Mouse (Mus musculus) limb, embryonic 12.5 days (tissue): ENCODE results near the gene Ddx27. TPM values are rescaled to one million over a fixed set of nuclear protein-coding genes. Genes with fewer than 3 reads are reported as not detected.

ENCODE experiments used
- ATAC-seq: fragments of 200-750 bp; cut with Nextera tagmentation; 2 replicates; pipeline ENCODE4 v1.8.0; 2017; ENCODE audit warnings: low read depth, moderate TSS enrichment; ENCODE audit not compliant: insufficient number of reproducible peaks, insufficient read depth, low FRiP score, low TSS enrichment
- H3K27ac ChIP-seq: fragments of 300-500 bp; sonication (generic); 2 replicates; pipeline ENCODE4 v1.5.1; 2016; ENCODE audit warnings: mild to moderate bottlenecking, moderate library complexity
- H3K27me3 ChIP-seq: fragments of 300-500 bp; sonication (generic); 2 replicates; pipeline ENCODE4 v1.6.1; 2016; ENCODE audit warnings: mild to moderate bottlenecking, moderate library complexity
- H3K36me3 ChIP-seq: fragments of 300-500 bp; sonication (generic); 2 replicates; pipeline ENCODE4 v1.6.1; 2016; ENCODE audit warnings: mild to moderate bottlenecking, moderate library complexity
- H3K4me1 ChIP-seq: fragments of 300-500 bp; sonication (generic); replicated peaks from 2 replicates; pipeline ENCODE4 v1.6.1; 2016
- H3K4me2 ChIP-seq: fragments of 300-500 bp; sonication (generic); 2 replicates; pipeline ENCODE4 v1.6.1; 2016; ENCODE audit warnings: mild to moderate bottlenecking, moderate library complexity
- H3K4me3 ChIP-seq: fragments of 300-500 bp; sonication (generic); replicated peaks from 2 replicates; pipeline ENCODE4 v1.5.1; 2016; ENCODE audit warnings: mild to moderate bottlenecking
- H3K9ac ChIP-seq: fragments of 300-500 bp; sonication (generic); replicated peaks from 2 replicates; pipeline ENCODE4 v1.6.1; 2016; ENCODE audit warnings: mild to moderate bottlenecking, moderate library complexity
- H3K9me3 ChIP-seq: fragments of 300-500 bp; sonication (generic); 2 replicates; pipeline ENCODE4 v1.6.1; 2016; ENCODE audit warnings: mild to moderate bottlenecking, moderate library complexity
- WGBS: fragments of 180-500 bp; shearing (Covaris S2); methylation state at CpG from one replicate; pipeline ENCODE4 v1.1.7; 2016; 5-methylcytosine and 5-hydroxymethylcytosine counted together
- polyA plus RNA-seq: library from polyadenylated mRNA; unstranded; fragments of >200 nt; fragmentation: Nextera tagmentation; extraction: Ambion mirVana; gene quantifications from 2 replicates; pipeline ENCODE4 v1.2.1, GENCODE M21; 2016

The Ddx27 gene
- 62.8 and 65.1 TPM in 2 replicates for polyA plus RNA-seq

- Histone ChIP-seq H3K9ac (peak within 1 kb of the TSS; percentile 86), H3K4me2 (peak within 1 kb of the TSS; percentile 99), H3K4me1 (peaks cover 14% of the 10 kb centered on the region), H3K9me3 (no peaks in the 10 kb centered on the region), H3K27me3 (0 out of 2 replicates have a peak, but pooled peaks cover 3% of the 10 kb centered on the region), H3K27ac (peak within 1 kb of the TSS; percentile 78), H3K36me3 (peaks cover 24% of the 10 kb centered on the region), H3K4me3 (peak within 1 kb of the TSS; percentile 93)
- 3% methylated on average over 37 of the region's 37 CpGs for WGBS
- ATAC-seq = peak; percentile 85
Measured at GRCm38 (mm10) chr2:167014702-167015381, at the start of gene Ddx27. Ddx27 (plus strand) TSS chr2:167015193.

GRCm38 (mm10) chr2:166973153-166973552, 41.8 kb upstream of the Ddx27 start:
- ATAC-seq = no peak
- Histone ChIP-seq H3K9ac (no peak overlapping the region), H3K4me3 (no peak overlapping the region), H3K4me2 (no peak overlapping the region), H3K4me1 (peaks cover 42% of the 10 kb centered on the region), H3K27ac (no peak overlapping the region), H3K27me3 (no peaks in the 10 kb centered on the region), H3K36me3 (no peaks in the 10 kb centered on the region), H3K9me3 (no peaks in the 10 kb centered on the region)
- WGBS = 68% methylated on average over 1 of the region's 1 CpGs

- Histone ChIP-seq H3K9ac (no peak overlapping the region), H3K4me3 (no peak overlapping the region), H3K9me3 (no peaks in the 10 kb centered on the region), H3K4me2 (no peak overlapping the region), H3K36me3 (no peaks in the 10 kb centered on the region), H3K27me3 (no peaks in the 10 kb centered on the region), H3K27ac (peak overlapping the region; percentile 37; the same call in 1 of the 2 replicates), H3K4me1 (peaks cover 42% of the 10 kb centered on the region)
- 67% methylated on average over 6 of the region's 6 CpGs for WGBS
- ATAC-seq = no peak
Measured at GRCm38 (mm10) chr2:166974177-166974872, 40.7 kb upstream of the Ddx27 start.

GRCm38 (mm10) chr2:166976356-166976755, 38.6 kb upstream of the Ddx27 start:
- 76% methylated on average over 3 of the region's 3 CpGs for WGBS
- Histone ChIP-seq H3K4me3 (no peak overlapping the region), H3K9me3 (no peaks in the 10 kb centered on the region), H3K27me3 (no peaks in the 10 kb centered on the region), H3K27ac (peak overlapping the region; percentile 66), H3K9ac (no peak overlapping the region), H3K4me1 (peaks cover 42% of the 10 kb centered on the region), H3K4me2 (no peak overlapping the region), H3K36me3 (no peaks in the 10 kb centered on the region)
- no peak for ATAC-seq

- H3K9ac ChIP-seq = no peak overlapping the region
- ATAC-seq = no peak
Measured at GRCm38 (mm10) chr2:166977490-166977889, 37.5 kb upstream of the Ddx27 start.

GRCm38 (mm10) chr2:166980161-166980560, 34.8 kb upstream of the Ddx27 start:
- 0 out of 2 replicates have a peak, but pooled peaks cover 5% of the 10 kb centered on the region for H3K36me3 ChIP-seq
- no peak overlapping the region for H3K4me2 ChIP-seq
- no peaks in the 10 kb centered on the region for H3K27me3 ChIP-seq
- no peak overlapping the region for H3K9ac ChIP-seq
- WGBS = 83% methylated on average over 2 of the region's 2 CpGs
- H3K27ac ChIP-seq = no peak overlapping the region
- no peak for ATAC-seq
- H3K4me1 ChIP-seq = peaks cover 30% of the 10 kb centered on the region
- no peaks in the 10 kb centered on the region for H3K9me3 ChIP-seq
- H3K4me3 ChIP-seq = no peak overlapping the region

More at GRCm38 (mm10) chr2:166977490-166977889, 37.5 kb upstream of the Ddx27 start:
- H3K9me3 ChIP-seq = no peaks in the 10 kb centered on the region
- H3K27ac ChIP-seq = peak overlapping the region; percentile 66
- no peak overlapping the region for H3K4me2 ChIP-seq
- no peaks in the 10 kb centered on the region for H3K27me3 ChIP-seq
- peaks cover 42% of the 10 kb centered on the region for H3K4me1 ChIP-seq
- no peak overlapping the region for H3K4me3 ChIP-seq
- H3K36me3 ChIP-seq = 0 out of 2 replicates have a peak, but pooled peaks cover 4% of the 10 kb centered on the region
- WGBS = 70% methylated on average over 3 of the region's 3 CpGs

GRCm38 (mm10) chr2:166983351-166983894, 31.6 kb upstream of the Ddx27 start:
- Histone ChIP-seq H3K4me2 (no peak overlapping the region), H3K4me3 (no peak overlapping the region), H3K4me1 (no peaks in the 10 kb centered on the region), H3K27me3 (no peaks in the 10 kb centered on the region), H3K36me3 (0 out of 2 replicates have a peak, but pooled peaks cover 5% of the 10 kb centered on the region), H3K27ac (no peak overlapping the region), H3K9ac (no peak overlapping the region), H3K9me3 (no peaks in the 10 kb centered on the region)
- 84% methylated on average over 4 of the region's 4 CpGs for WGBS
- ATAC-seq = no peak

- no peaks in the 10 kb centered on the region for H3K36me3 ChIP-seq
- no peak for ATAC-seq
- peak overlapping the region; percentile 23 for H3K4me2 ChIP-seq
- no peak overlapping the region for H3K4me3 ChIP-seq
- peak overlapping the region; percentile 62; the same call in 1 of the 2 replicates for H3K27ac ChIP-seq
- H3K4me1 ChIP-seq = peaks cover 46% of the 10 kb centered on the region
- WGBS = 53% methylated on average over 7 of the region's 7 CpGs
- no peaks in the 10 kb centered on the region for H3K9me3 ChIP-seq
- H3K27me3 ChIP-seq = no peaks in the 10 kb centered on the region
- no peak overlapping the region for H3K9ac ChIP-seq
Measured at GRCm38 (mm10) chr2:166990861-166991260, 24.1 kb upstream of the Ddx27 start.

GRCm38 (mm10) chr2:166991945-166992344, 23.0 kb upstream of the Ddx27 start:
- no peak for ATAC-seq
- Histone ChIP-seq H3K4me2 (no peak overlapping the region), H3K4me3 (no peak overlapping the region), H3K36me3 (no peaks in the 10 kb centered on the region), H3K27ac (peak overlapping the region; percentile 41), H3K4me1 (peaks cover 50% of the 10 kb centered on the region), H3K27me3 (no peaks in the 10 kb centered on the region), H3K9me3 (no peaks in the 10 kb centered on the region), H3K9ac (no peak overlapping the region; the same call in 1 of the 2 replicates)

- Histone ChIP-seq H3K4me2 (peak overlapping the region; percentile 98), H3K36me3 (no peaks in the 10 kb centered on the region), H3K9ac (peak overlapping the region; percentile 98), H3K9me3 (no peaks in the 10 kb centered on the region), H3K4me3 (peak overlapping the region; percentile 100), H3K4me1 (peaks cover 47% of the 10 kb centered on the region), H3K27ac (peak overlapping the region; percentile 99), H3K27me3 (no peaks in the 10 kb centered on the region)
- ATAC-seq = no peak
- 4% methylated on average over 28 of the region's 28 CpGs for WGBS
Measured at GRCm38 (mm10) chr2:166995021-166995795, 19.8 kb upstream of the Ddx27 start.
